Mouse (Mus musculus): ENCODE measurements around the gene Tbpl1. TPM values are rescaled to one million over a fixed set of nuclear protein-coding genes. Genes with fewer than 3 reads are reported as not detected.

Tbpl1 gene
- polyA plus RNA-seq, 1 experiment from 2014 or later, result 17.9 TPM

DNA sequence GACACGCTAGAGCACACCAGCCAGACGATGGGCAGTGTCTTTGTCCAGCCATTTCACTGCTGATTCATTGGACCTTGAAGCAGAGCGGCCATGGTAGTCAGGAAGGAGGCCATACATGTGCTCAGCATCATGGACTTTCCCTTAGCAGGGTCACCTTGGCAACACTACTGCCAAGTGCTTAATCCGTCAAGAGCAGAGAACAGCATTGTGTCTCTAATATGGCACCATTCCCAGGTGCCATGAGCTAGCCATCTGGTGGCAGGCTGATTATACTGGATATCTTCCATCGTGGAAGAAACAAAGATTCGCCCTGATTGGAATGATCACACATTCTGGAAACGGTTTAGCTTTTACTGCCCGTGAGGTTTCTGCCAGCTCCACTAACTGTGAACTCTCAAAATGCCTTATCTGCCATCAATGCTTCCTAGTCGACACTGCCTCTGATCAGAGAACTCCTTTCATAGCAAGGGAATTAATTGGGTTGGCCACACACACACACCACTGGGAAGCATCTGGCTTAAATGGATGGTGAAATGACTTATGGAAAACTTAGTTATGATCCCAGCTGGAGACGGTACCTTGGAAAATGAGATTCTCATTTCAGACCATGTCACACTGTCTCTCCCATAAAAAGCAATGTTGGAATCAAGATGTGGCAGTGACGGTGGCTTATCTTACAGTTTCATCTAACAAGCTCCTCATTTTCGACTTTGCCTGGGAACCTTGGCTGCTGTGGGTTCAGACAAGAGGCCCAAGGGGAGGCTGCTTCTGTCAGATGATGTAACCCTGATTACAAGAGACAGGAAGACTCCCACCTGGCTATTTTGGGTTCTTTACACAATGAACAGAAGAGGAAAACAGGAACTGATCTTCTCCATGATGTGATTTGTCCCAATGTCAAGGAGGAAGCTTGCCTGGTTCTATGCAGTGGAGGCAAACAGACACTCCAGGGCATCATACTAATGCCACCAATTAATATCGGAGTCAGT, 14.9 kb upstream of the Tbpl1 start:
- H3K9me3 ChIP-seq (replicated peaks; ENCODE audit: control insufficient read depth, low read length), result no peaks in the 10 kb centered on the region
- H3K9ac ChIP-seq (ENCODE audit: low read depth, low read length), result no peak overlapping the region
- H3K4me1 ChIP-seq (ENCODE audit: control insufficient read depth, low read depth, low read length), result no peaks in the 10 kb centered on the region
- no peak overlapping the region for H3K27ac ChIP-seq (ENCODE audit: low read length)
- no peaks in the 10 kb centered on the region for H3K27me3 ChIP-seq (ENCODE audit: control insufficient read depth, insufficient read depth, low read depth, low read length)
- H3K4me2 ChIP-seq (ENCODE audit: low read depth, low read length), result no peak overlapping the region
- no peaks in the 10 kb centered on the region for H3K36me3 ChIP-seq (ENCODE audit: control insufficient read depth, insufficient read depth)
- ATAC-seq (ENCODE audit: low read depth), result no peak
- WGBS (ENCODE audit: insufficient replicate concordance), result 54% methylated on average over 13 of the region's 13 CpGs
- H3K4me3 ChIP-seq (ENCODE audit: low read depth, low read length), result no peak overlapping the region

DNA sequence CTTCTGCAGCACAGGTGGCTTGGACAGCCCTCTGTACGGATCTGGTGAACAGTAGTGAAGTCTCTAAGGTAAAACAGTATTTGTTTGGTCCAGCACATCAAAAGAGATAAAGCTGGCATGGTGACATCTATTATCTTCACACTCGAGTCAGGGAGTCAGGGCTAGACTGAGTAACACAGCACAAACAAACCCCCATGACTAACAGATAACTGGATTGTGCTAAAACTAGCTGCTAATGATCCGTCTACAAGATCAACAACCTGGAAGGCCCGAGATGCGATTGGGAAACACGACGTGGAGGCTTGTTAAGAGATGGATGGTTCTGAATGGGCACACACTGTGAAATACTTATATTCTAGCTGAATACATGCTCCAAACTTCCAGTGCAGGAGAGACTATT, 14.2 kb upstream of the Tbpl1 start:
- no peak for ATAC-seq (ENCODE audit: low read depth)
- H3K4me1 ChIP-seq (ENCODE audit: control insufficient read depth, low read depth, low read length), result no peaks in the 10 kb centered on the region
- no peak overlapping the region for H3K4me2 ChIP-seq (ENCODE audit: low read depth, low read length)
- no peaks in the 10 kb centered on the region for H3K9me3 ChIP-seq (replicated peaks; ENCODE audit: control insufficient read depth, low read length)
- 49% methylated on average over 7 of the region's 7 CpGs for WGBS (ENCODE audit: insufficient replicate concordance)
- no peak overlapping the region for H3K9ac ChIP-seq (ENCODE audit: low read depth, low read length)
- H3K4me3 ChIP-seq (ENCODE audit: low read depth, low read length), result no peak overlapping the region
- H3K27me3 ChIP-seq (ENCODE audit: control insufficient read depth, insufficient read depth, low read depth, low read length), result no peaks in the 10 kb centered on the region
- no peak overlapping the region for H3K27ac ChIP-seq (ENCODE audit: low read length)
- no peaks in the 10 kb centered on the region for H3K36me3 ChIP-seq (ENCODE audit: control insufficient read depth, insufficient read depth)

DNA sequence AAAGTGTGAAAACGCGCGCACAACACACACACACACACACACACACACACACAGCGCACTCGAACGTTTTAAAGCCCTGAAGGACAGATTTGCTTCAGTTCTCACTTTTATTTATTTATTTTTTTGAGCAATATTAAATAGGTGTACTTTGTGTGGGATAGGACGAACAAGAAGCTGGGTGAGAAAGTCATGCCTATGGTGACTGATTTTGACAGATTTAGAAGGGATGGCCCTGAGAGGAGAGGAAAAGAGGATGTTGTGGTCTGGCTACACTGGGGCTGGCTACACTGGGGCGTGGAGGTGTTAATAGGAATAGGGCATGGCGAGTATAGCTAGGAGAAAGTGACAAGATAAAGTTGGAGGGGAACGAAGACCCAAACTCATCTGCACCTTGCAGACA, 443 bp upstream of the Tbpl1 start:
- peak overlapping the region; percentile 93 for H3K4me2 ChIP-seq (ENCODE audit: low read depth, low read length)
- peak overlapping the region; percentile 92 for H3K27ac ChIP-seq (ENCODE audit: low read length)
- peaks cover 19% of the 10 kb centered on the region for H3K4me1 ChIP-seq (ENCODE audit: control insufficient read depth, low read depth, low read length)
- no peaks in the 10 kb centered on the region for H3K9me3 ChIP-seq (replicated peaks; ENCODE audit: control insufficient read depth, low read length)
- H3K27me3 ChIP-seq (ENCODE audit: control insufficient read depth, insufficient read depth, low read depth, low read length), result no peaks in the 10 kb centered on the region
- WGBS (ENCODE audit: insufficient replicate concordance), result 23% methylated on average over 10 of the region's 10 CpGs
- peak overlapping the region; percentile 92 for H3K9ac ChIP-seq (ENCODE audit: low read depth, low read length)
- H3K36me3 ChIP-seq (ENCODE audit: control insufficient read depth, insufficient read depth), result no peaks in the 10 kb centered on the region
- no peak for ATAC-seq (ENCODE audit: low read depth)
- peak overlapping the region; percentile 99 for H3K4me3 ChIP-seq (ENCODE audit: low read depth, low read length)

DNA sequence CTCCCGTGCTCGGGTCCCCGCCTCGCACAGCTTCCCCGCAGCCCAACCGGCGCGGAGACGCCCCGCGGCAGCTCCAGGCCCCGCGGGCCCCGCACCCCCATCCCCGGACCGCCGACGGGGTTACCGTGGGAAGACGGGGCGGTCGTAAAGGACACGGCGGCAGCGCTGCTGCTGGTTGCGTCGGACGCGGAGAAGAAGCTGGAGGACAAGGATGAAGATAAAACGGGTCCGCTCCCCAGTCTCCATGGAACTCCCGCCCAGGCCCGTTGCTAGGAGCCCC, 806 bp downstream of the Tbpl1 start:
- WGBS (ENCODE audit: insufficient replicate concordance), result under 1% methylated on average over 28 of the region's 33 CpGs
- H3K4me1 ChIP-seq (ENCODE audit: control insufficient read depth, low read depth, low read length), result peaks cover 22% of the 10 kb centered on the region
- H3K36me3 ChIP-seq (ENCODE audit: control insufficient read depth, insufficient read depth), result no peaks in the 10 kb centered on the region
- H3K27me3 ChIP-seq (ENCODE audit: control insufficient read depth, insufficient read depth, low read depth, low read length), result no peaks in the 10 kb centered on the region
- H3K27ac ChIP-seq (ENCODE audit: low read length), result peak overlapping the region; percentile 86
- peak overlapping the region; percentile 92 for H3K9ac ChIP-seq (ENCODE audit: low read depth, low read length)
- no peaks in the 10 kb centered on the region for H3K9me3 ChIP-seq (replicated peaks; ENCODE audit: control insufficient read depth, low read length)
- no peak for ATAC-seq (ENCODE audit: low read depth)
- peak overlapping the region; percentile 99 for H3K4me3 ChIP-seq (ENCODE audit: low read depth, low read length)
- peak overlapping the region; percentile 93 for H3K4me2 ChIP-seq (ENCODE audit: low read depth, low read length)

DNA sequence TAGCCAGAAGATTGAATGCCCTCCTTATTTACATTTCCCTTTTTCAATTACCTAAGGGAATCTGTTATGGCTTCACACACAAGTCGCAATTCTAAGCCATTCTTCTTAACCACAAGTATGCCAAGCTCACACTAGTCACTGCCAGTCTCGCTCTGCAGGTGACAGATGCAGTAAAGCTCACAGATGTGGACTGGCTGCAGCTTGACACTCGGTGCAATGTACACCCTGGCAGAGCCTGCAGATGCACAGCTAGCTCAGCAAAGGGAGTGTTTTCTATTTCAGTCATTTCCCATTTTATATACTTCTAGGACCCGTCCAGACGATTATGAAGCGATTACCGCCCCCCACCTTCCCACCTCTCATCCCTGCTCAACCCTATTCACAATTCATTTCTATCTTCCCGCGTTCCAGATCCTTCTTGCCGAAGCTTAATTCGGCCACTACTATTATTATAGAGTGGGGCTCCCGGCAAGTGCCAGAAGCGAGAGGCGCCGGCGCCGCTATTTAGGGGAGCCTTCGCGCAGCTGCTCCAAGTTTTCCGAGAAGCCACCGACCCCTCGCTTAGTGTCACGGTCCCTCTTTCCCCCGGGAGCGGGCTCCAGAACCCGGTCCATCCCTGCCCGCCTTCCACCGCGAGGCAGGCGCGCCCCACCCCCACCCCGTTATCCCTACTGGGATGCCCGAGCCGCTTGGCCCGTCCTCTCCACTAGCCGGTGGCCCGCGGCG, 1.3 kb downstream of the Tbpl1 start:
- H3K4me1 ChIP-seq (ENCODE audit: control insufficient read depth, low read depth, low read length), result peaks cover 22% of the 10 kb centered on the region
- WGBS (ENCODE audit: insufficient replicate concordance), result 2% methylated on average over 39 of the region's 39 CpGs

DNA sequence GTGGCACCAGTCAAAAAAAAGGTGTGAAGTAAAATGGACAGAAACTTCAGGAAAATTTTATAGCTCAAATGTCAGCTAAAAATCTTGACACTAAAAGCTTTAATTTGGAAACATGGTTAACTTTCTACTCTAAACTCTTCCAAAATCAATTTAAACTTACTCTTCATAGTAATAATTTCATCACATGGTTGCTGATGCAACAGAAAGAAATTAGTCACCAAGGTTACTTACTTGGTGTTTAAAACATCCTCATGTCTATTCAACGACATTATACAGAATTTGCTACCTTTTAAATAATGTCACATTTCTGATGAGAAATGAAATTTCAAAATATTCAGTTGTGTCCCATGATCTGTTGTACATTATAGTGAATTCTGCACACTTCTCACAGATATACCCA, 3.5 kb downstream of the Tbpl1 start:
- Histone ChIP-seq H3K36me3 (ENCODE audit: control insufficient read depth, insufficient read depth) (no peaks in the 10 kb centered on the region), H3K4me1 (ENCODE audit: control insufficient read depth, low read depth, low read length) (peaks cover 22% of the 10 kb centered on the region), H3K4me2 (ENCODE audit: low read depth, low read length) (no peak overlapping the region), H3K9ac (ENCODE audit: low read depth, low read length) (no peak overlapping the region), H3K27ac (ENCODE audit: low read length) (no peak overlapping the region), H3K4me3 (ENCODE audit: low read depth, low read length) (no peak overlapping the region), H3K27me3 (ENCODE audit: control insufficient read depth, insufficient read depth, low read depth, low read length) (no peaks in the 10 kb centered on the region), H3K9me3 (replicated peaks; ENCODE audit: control insufficient read depth, low read length) (no peaks in the 10 kb centered on the region)
- 69% methylated on average over 1 of the region's 1 CpGs for WGBS (ENCODE audit: insufficient replicate concordance)
- ATAC-seq (ENCODE audit: low read depth), result no peak

More for the DNA sequence above, 1.3 kb downstream of the Tbpl1 start:
- Histone ChIP-seq H3K4me3 (ENCODE audit: low read depth, low read length) (peak overlapping the region; percentile 99), H3K27ac (ENCODE audit: low read length) (peak overlapping the region; percentile 86), H3K4me2 (ENCODE audit: low read depth, low read length) (peak overlapping the region; percentile 93), H3K9ac (ENCODE audit: low read depth, low read length) (peak overlapping the region; percentile 92), H3K36me3 (ENCODE audit: control insufficient read depth, insufficient read depth) (no peaks in the 10 kb centered on the region), H3K9me3 (replicated peaks; ENCODE audit: control insufficient read depth, low read length) (no peaks in the 10 kb centered on the region), H3K27me3 (ENCODE audit: control insufficient read depth, insufficient read depth, low read depth, low read length) (no peaks in the 10 kb centered on the region)
- ATAC-seq (ENCODE audit: low read depth), result peak; percentile 69

DNA sequence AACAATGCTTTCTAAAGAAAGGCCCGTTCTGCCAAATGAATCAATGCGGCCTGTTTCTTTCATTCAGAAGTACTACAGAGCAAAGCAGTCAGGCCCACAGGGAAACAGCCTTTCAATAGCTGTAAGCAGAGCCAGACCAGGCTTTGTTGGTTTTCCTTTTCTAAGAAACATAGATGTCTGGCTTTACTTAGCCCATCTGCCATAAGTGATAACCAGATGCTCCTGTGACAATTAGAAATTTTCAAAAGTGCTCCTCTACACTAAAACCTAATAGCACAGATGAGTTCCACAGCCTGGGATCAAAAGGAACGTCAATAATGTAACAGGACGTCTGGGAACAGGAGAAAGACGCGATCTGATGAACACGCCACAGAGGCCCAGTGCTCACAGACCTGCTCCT, 5.4 kb downstream of the Tbpl1 start:
- no peaks in the 10 kb centered on the region for H3K36me3 ChIP-seq (ENCODE audit: control insufficient read depth, insufficient read depth)
- H3K9ac ChIP-seq (ENCODE audit: low read depth, low read length), result no peak overlapping the region
- no peak overlapping the region for H3K4me3 ChIP-seq (ENCODE audit: low read depth, low read length)
- WGBS (ENCODE audit: insufficient replicate concordance), result 68% methylated on average over 7 of the region's 7 CpGs
- ATAC-seq (ENCODE audit: low read depth), result no peak
- no peak overlapping the region for H3K4me2 ChIP-seq (ENCODE audit: low read depth, low read length)
- peaks cover 17% of the 10 kb centered on the region for H3K4me1 ChIP-seq (ENCODE audit: control insufficient read depth, low read depth, low read length)
- H3K27me3 ChIP-seq (ENCODE audit: control insufficient read depth, insufficient read depth, low read depth, low read length), result no peaks in the 10 kb centered on the region
- no peaks in the 10 kb centered on the region for H3K9me3 ChIP-seq (replicated peaks; ENCODE audit: control insufficient read depth, low read length)
- no peak overlapping the region for H3K27ac ChIP-seq (ENCODE audit: low read length)

DNA sequence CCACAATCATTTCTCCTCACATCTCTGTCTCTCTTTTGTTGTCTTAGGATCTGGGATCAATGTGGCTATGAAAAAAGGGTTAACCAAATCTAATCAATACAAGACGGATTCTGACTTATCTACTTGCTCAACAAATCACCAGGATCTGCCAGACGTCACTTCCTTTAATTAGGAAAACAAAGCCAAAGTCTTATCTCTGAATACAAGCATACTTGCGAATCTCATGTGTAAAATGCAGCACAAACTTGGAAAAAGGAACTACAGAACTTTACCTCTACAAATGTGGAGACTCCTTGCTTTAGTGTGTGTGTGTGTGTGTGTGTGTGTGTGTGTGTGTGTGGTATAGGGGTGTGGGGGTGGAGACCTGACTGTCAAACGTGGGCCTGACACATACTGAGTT, 6.6 kb downstream of the Tbpl1 start:
- Histone ChIP-seq H3K27ac (ENCODE audit: low read length) (no peak overlapping the region), H3K36me3 (ENCODE audit: control insufficient read depth, insufficient read depth) (no peaks in the 10 kb centered on the region), H3K4me2 (ENCODE audit: low read depth, low read length) (no peak overlapping the region), H3K4me3 (ENCODE audit: low read depth, low read length) (no peak overlapping the region), H3K9ac (ENCODE audit: low read depth, low read length) (no peak overlapping the region), H3K27me3 (ENCODE audit: control insufficient read depth, insufficient read depth, low read depth, low read length) (no peaks in the 10 kb centered on the region), H3K4me1 (ENCODE audit: control insufficient read depth, low read depth, low read length) (peaks cover 15% of the 10 kb centered on the region), H3K9me3 (replicated peaks; ENCODE audit: control insufficient read depth, low read length) (no peaks in the 10 kb centered on the region)
- no peak for ATAC-seq (ENCODE audit: low read depth)
- 16% methylated on average over 4 of the region's 4 CpGs for WGBS (ENCODE audit: insufficient replicate concordance)
